Mouse (Mus musculus) macrophage (primary cell): ENCODE measurements around the gene Naa15. TPM values are rescaled to one million over a fixed set of nuclear protein-coding genes. Genes with fewer than 3 reads are reported as not detected.
"Not testable (repeated sequence)": the region's sequence is repeated elsewhere in the genome, so short reads cannot be mapped to it uniquely, and the experiment has no call there.

Experiments used
- H3K27ac ChIP-seq: fragments of 350-480 bp; formaldehyde crosslinking; 2 replicates; pipeline ENCODE4 v1.9.0; 2021
- H3K36me3 ChIP-seq: fragments of 350-480 bp; formaldehyde crosslinking; 2 replicates; pipeline ENCODE4 v1.9.0; 2021; ENCODE audit errors: inconsistent target
- H3K4me3 ChIP-seq: fragments of 350-480 bp; formaldehyde crosslinking; 2 replicates; pipeline ENCODE4 v1.9.0; 2021; ENCODE audit errors: inconsistent target
- H3K79me2 ChIP-seq: fragments of 350-480 bp; formaldehyde crosslinking; 2 replicates; pipeline ENCODE4 v1.9.0; 2021; ENCODE audit errors: inconsistent target
- WGBS: methylation state at CpG from one replicate; pipeline ENCODE4 v1.1.7; 2026; ENCODE audit warnings: inconsistent platforms; ENCODE audit not compliant: missing documents; 5-methylcytosine and 5-hydroxymethylcytosine counted together
- polyA plus RNA-seq: library from polyadenylated mRNA; stranded (reverse); fragments of 250-400 nt; gene quantifications from 3 replicates; pipeline ENCODE4 v1.2.4, GENCODE M21; 2018; ENCODE audit warnings: inconsistent platforms

The Naa15 gene
- polyA plus RNA-seq, 1 experiment from 2014 or later = 39.3 TPM

GRCm38 (mm10) chr3:51400682-51401081, 14.3 kb upstream of the Naa15 start:
- no peak overlapping the region for H3K27ac ChIP-seq
- H3K4me3 ChIP-seq = no peak overlapping the region
- H3K36me3 ChIP-seq = peaks cover 5% of the 10 kb centered on the region; the same call in 1 of the 2 replicates
- 81% methylated on average over 10 of the region's 10 CpGs for WGBS
- no peaks in the 10 kb centered on the region for H3K79me2 ChIP-seq

DNA sequence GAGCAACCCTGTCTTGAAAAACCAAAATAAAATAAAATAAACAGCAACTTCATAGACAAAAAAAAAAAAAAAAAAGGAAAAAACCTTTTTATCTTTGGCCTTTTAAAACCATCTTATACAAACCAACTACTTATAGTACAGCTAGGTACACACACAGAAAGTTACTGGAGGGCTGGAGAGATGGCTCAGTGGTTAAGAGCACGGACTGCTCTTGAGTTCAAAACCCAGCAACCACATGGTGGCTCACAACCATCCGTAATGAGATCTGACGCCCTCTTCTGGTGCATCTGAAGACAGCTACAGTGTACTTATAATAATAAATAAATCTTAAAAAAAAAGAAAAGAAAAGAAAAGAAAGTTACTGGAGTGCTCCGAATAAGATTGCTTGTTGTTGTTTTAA, 12.9 kb upstream of the Naa15 start:
- not testable (repeated sequence) for H3K4me3 ChIP-seq, H3K79me2 ChIP-seq, H3K27ac ChIP-seq
- WGBS = 80% methylated on average over 3 of the region's 4 CpGs
- peaks cover 16% of the 10 kb centered on the region for H3K36me3 ChIP-seq

DNA sequence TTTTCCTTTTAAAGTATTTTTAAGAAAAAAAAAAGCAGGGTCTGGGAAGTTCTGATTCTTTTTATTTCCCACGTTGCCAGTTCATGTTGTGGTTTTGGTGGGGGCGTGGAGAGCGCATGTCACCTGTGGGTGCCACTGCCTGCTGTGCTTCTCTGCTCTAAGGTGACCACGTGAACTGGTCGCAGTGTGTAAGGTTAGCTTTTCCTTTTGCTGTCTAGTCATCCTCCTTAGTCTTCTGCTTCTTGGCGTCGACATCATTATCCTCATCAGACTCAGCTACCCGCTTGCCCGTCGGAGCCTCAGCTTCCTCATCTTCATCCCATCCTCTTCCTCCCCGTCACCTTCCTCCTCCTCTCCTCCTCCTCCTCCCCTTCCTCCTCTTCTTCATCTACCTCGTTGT, 12.3 kb upstream of the Naa15 start:
- Histone ChIP-seq H3K79me2 (no peaks in the 10 kb centered on the region), H3K4me3 (no peak overlapping the region), H3K27ac (no peak overlapping the region), H3K36me3 (peaks cover 16% of the 10 kb centered on the region)
- WGBS = 81% methylated on average over 12 of the region's 12 CpGs

DNA sequence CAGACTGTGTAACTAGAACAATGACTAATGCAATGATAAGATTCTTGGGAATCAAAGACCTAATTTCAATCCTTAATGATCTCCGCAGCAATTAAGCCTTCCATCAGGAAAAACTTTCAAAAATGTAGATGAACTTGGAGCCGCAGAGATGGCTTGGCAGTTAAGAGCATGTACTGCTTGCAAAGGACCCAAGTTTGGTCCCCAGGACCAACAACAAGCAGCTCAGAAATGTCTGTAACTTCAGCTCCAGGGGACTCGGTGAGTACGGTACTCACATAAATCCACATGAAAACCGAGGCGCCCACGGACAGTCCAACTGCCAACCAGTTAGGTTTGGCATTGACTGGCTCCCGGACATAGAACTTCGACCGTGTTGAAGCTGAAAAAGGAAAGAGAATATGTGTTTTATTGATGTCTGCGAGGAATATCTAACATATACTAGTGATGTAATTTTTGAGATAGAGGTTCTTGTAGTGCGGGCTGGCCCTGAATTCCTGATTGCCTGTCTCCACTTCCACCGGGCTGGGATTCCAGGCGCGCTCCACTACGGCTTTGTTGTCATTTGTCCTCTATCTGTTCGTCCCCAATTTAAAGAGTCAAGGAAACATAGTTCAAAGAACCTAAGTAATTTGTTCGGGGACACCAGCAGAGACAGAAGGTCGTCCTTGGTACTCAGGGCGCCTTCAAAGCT, 6.9 kb upstream of the Naa15 start:
- WGBS = 36% methylated on average over 20 of the region's 20 CpGs
- H3K4me3 ChIP-seq = peak overlapping the region; percentile 98
- peak overlapping the region; percentile 65 for H3K27ac ChIP-seq
- no peaks in the 10 kb centered on the region for H3K79me2 ChIP-seq
- H3K36me3 ChIP-seq = peaks cover 16% of the 10 kb centered on the region

DNA sequence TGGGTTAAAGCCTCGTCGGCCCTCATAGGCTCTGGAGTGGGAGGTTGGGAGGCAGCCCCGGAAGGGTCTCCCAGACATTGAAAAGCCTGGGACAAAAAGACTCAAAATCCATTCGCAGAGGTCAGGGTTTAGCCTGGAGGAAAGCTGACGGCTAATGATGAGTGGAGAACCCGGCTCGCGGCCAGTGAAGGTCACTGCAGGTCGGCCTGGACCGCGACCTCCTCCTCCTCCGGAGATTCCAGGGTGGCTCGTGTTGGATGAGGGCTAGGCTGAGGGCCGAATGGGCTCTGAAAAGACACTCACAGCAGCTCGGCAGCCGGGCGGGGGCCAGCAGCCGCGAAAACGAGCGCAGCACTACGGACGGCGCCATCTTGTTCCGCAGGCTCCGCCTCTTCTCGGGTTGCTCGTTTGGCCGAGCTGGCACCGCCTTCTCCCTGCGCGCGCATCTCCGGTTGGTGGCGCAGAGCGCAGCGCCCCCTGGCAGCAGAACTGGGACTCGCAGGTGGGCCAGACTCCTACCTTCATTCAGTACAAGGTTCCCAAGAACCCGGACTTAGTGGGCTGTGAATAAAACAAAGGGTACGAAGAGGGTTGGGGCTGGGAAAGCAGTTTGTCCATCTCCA, 6.3 kb upstream of the Naa15 start, which contains the start of gene Ndufc1:
Gene Ndufc1 (minus strand): TSS at position 428 of the 623 bp plus-strand sequence.
- peak within 1 kb of the TSS; percentile 98 for H3K4me3 ChIP-seq
- WGBS = 1% methylated on average over 40 of the region's 40 CpGs
- no peaks in the 10 kb centered on the region for H3K79me2 ChIP-seq
- peaks cover 16% of the 10 kb centered on the region for H3K36me3 ChIP-seq
- peak within 1 kb of the TSS; percentile 65 for H3K27ac ChIP-seq

DNA sequence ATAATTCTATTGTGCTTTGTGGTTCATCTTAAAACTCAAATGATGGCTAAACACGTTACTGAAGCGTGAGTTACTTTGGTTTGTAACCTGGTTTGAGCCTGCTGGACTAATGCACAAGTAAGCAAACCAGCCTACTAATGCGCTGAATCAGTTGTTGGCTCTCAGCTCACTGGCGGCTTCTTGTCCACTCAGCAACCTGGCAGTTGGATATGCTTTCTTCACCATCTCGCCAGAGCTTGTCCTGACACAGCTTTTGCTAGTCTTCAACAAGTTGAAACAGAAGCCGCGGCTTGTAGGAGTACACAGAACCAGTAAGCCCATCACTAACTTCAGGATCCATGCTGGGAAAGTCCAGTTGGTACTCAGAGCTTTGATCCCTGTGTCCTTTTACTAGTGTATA, 2.5 kb upstream of the Naa15 start:
- Histone ChIP-seq H3K27ac (peak overlapping the region; percentile 67; the same call in 1 of the 2 replicates), H3K4me3 (no peak overlapping the region), H3K79me2 (peaks cover 22% of the 10 kb centered on the region), H3K36me3 (no peaks in the 10 kb centered on the region)
- WGBS = 93% methylated on average over 7 of the region's 7 CpGs

- Histone ChIP-seq H3K4me3 (no peak overlapping the region), H3K36me3 (no peaks in the 10 kb centered on the region), H3K79me2 (peaks cover 30% of the 10 kb centered on the region), H3K27ac (peak overlapping the region; percentile 67)
- 67% methylated on average over 1 of the region's 1 CpGs for WGBS
Measured at GRCm38 (mm10) chr3:51413276-51413675, 1.7 kb upstream of the Naa15 start.

DNA sequence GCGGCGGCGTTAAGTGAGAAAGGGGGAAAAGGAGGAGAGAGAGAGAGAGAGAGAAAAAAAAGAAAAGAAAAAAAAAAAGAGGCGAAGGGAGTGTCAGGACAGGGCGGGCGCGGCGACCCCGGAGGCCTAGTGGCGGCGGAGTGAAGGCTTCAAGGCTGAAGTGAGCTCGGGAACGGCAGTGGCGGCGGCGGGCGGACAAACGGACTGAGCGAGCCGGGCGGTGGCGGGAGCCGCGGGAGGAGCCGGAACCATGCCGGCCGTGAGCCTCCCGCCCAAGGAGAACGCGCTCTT, 1.1 kb downstream of the Naa15 start:
- WGBS = 1% methylated on average over 30 of the region's 30 CpGs
- H3K79me2 ChIP-seq = peaks cover 58% of the 10 kb centered on the region
- H3K36me3 ChIP-seq = no peaks in the 10 kb centered on the region
- H3K27ac ChIP-seq = peak overlapping the region; percentile 50
- H3K4me3 ChIP-seq = peak overlapping the region; percentile 68

GRCm38 (mm10) chr3:51416364-51417134, 1.6 kb downstream of the Naa15 start:
- Histone ChIP-seq H3K4me3 (peak overlapping the region; percentile 87), H3K27ac (peak overlapping the region; percentile 66), H3K36me3 (no peaks in the 10 kb centered on the region), H3K79me2 (peaks cover 63% of the 10 kb centered on the region)
- WGBS = under 1% methylated on average over 44 of the region's 68 CpGs

GRCm38 (mm10) chr3:51417135-51417458, 2.1 kb downstream of the Naa15 start:
- Histone ChIP-seq H3K4me3 (peak overlapping the region; percentile 87), H3K27ac (peak overlapping the region; percentile 66), H3K79me2 (peaks cover 68% of the 10 kb centered on the region), H3K36me3 (no peaks in the 10 kb centered on the region)
- WGBS = 14% methylated on average over 8 of the region's 8 CpGs

- H3K36me3 ChIP-seq = no peaks in the 10 kb centered on the region
- H3K27ac ChIP-seq = 0 out of 2 replicates have a peak overlapping the region, but pooled peaks have one; percentile 66
- H3K79me2 ChIP-seq = peaks cover 72% of the 10 kb centered on the region
- WGBS = 59% methylated on average over 2 of the region's 2 CpGs
- H3K4me3 ChIP-seq = peak overlapping the region; percentile 87
Measured at GRCm38 (mm10) chr3:51417485-51417884, 2.5 kb downstream of the Naa15 start.

DNA sequence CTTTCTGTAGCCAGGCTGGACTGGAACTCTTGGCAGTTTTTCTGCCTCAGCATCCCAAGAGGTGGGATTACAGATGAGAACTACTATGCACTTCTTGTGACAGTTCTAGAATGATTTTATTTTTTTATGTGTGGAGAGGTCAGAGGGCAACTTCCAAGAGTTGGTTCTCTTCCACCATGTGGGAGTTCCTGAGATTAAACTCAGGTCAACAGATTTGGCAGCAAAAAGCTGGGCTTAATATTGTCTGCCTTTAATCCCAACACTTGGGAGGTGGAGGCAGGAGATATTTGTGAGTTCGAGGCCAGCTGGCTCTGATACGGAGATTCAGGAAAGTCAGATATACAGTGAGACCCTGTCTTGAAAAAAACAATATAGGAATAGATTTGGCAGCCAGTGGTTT, 3.0 kb downstream of the Naa15 start:
- H3K27ac ChIP-seq = no peak overlapping the region
- H3K79me2 ChIP-seq = peaks cover 77% of the 10 kb centered on the region
- no peak overlapping the region for H3K4me3 ChIP-seq
- H3K36me3 ChIP-seq = no peaks in the 10 kb centered on the region
- WGBS = 72% methylated on average over 2 of the region's 2 CpGs

DNA sequence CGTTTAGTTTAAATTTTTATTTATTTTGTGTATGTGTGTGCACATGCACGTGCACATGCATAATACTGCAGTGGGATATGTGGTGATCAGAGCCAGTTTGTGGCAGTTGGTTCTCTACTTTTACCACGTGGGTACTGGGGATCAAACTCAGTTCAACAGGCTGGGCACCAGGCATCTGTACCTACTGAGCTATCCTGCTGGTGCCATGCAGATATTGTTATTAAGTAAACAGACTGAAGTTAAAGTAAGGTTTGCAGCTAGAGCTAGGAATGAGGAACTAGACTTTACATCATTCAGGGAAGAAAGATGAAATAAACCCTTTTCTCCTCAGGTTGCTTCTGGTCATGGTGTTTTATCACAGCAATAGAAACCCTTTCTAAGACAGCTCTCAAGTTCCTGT, 7.0 kb downstream of the Naa15 start:
- H3K27ac ChIP-seq = no peak overlapping the region

DNA sequence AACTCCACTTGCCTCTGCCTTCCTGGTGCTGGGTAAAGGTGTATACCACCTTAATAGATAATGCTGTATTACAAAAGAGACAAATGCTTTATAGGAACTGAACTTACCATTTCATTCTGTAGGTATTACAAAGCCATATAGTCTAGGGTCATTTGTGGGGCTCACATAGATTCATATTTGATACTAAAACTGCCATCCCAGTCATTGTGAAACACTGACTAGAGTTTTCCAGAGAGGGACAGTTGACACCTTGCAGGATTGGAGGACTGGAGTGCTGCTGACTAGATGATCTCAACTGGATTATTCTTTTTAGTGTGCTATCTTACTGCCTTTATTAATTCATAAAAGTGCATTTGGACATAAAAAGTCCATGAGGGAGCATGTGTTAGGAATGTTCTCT, 10.4 kb downstream of the Naa15 start:
- Histone ChIP-seq H3K79me2 (peaks cover 100% of the 10 kb centered on the region), H3K36me3 (no peaks in the 10 kb centered on the region), H3K27ac (no peak overlapping the region), H3K4me3 (no peak overlapping the region)

More for the DNA sequence above, 7.0 kb downstream of the Naa15 start:
- H3K36me3 ChIP-seq = no peaks in the 10 kb centered on the region
- H3K4me3 ChIP-seq = no peak overlapping the region
- peaks cover 100% of the 10 kb centered on the region for H3K79me2 ChIP-seq
- 41% methylated on average over 3 of the region's 3 CpGs for WGBS

DNA sequence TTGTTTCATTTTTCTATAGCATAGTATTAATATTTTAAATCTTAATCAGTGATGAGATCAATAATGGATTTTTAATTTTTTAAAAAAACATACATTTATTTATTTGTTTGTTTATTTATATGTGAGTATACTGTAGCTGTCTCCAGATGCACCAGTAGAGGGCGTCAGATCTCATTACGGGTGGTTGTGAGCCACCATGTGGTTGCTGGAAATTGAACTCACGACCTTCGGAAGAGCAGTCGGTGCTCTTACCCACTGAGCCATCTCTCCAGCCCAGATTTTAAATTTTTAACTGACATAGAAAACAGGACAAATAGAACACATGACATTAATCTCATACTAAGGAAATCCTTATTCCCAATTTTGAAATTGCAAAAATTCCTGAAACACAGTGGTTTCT, 19.4 kb downstream of the Naa15 start:
- peaks cover 100% of the 10 kb centered on the region for H3K79me2 ChIP-seq
- not testable (repeated sequence) for H3K36me3 ChIP-seq, H3K27ac ChIP-seq, H3K4me3 ChIP-seq
- 93% methylated on average over 5 of the region's 5 CpGs for WGBS
